Mouse (Mus musculus) myocyte (in vitro differentiated cells): Measurements from ENCODE around the gene Foxr1. TPM values are rescaled to one million over a fixed set of nuclear protein-coding genes. Genes with fewer than 3 reads are reported as not detected.
"Not testable (repeated sequence)": the region's sequence is repeated elsewhere in the genome, so short reads cannot be mapped to it uniquely, and the experiment has no call there.

ENCODE experiments used
- H3K27me3 ChIP-seq: one replicate; pipeline ENCODE4 v1.6.1; 2011; ENCODE audit not compliant: control insufficient read depth, insufficient read depth, insufficient read length
- H3K36me3 ChIP-seq: one replicate; pipeline ENCODE4 v1.6.1; 2011; ENCODE audit not compliant: control insufficient read depth, insufficient read depth
- H3K4me2 ChIP-seq: one replicate; pipeline ENCODE4 v1.6.1; 2011; ENCODE audit warnings: low read depth, control low read depth
- H3K4me3 ChIP-seq: one replicate; pipeline ENCODE4 v1.5.1; 2011; ENCODE audit warnings: mild to moderate bottlenecking, control low read depth, moderate library complexity
- H3K79me2 ChIP-seq: one replicate; pipeline ENCODE4 v1.6.1; 2011; ENCODE audit not compliant: control insufficient read depth, insufficient read depth
- H3ac ChIP-seq: one replicate; pipeline ENCODE4 v1.6.1; 2011; ENCODE audit not compliant: control insufficient read depth, insufficient read length
- CEBPB ChIP-seq: IDR thresholded peaks from 2 replicates; pipeline ENCODE4 v1.6.1; 2011; ENCODE audit warnings: mild to moderate bottlenecking, moderate library complexity; ENCODE audit not compliant: poor library complexity, insufficient read depth, severe bottlenecking
- E2F4 ChIP-seq: IDR thresholded peaks from one replicate; pipeline ENCODE4 v1.6.1; 2011; ENCODE audit warnings: mild to moderate bottlenecking, control low read depth, moderate library complexity; ENCODE audit not compliant: insufficient read depth
- MAX ChIP-seq: IDR thresholded peaks from one replicate; pipeline ENCODE4 v1.6.1; 2011; ENCODE audit warnings: low read depth, mild to moderate bottlenecking, control low read depth
- MYOD1 ChIP-seq, 3 experiments: IDR thresholded peaks; one replicate each; pipeline ENCODE4 v1.6.1; 2011; ENCODE audit warnings: control low read depth in 2 of 3, low read depth in 2 of 3, mild to moderate bottlenecking in 2 of 3, moderate library complexity in 1 of 3; ENCODE audit not compliant: insufficient read length in 2 of 3, control insufficient read depth in 1 of 3
- MYOG ChIP-seq, 3 experiments: IDR thresholded peaks; one replicate each; pipeline ENCODE4 v1.6.1; 2011; ENCODE audit warnings: control low read depth in 2 of 3, low read depth in 2 of 3, mild to moderate bottlenecking in 2 of 3; ENCODE audit not compliant: insufficient read length in 2 of 3, control insufficient read depth in 1 of 3, insufficient read depth in 1 of 3
- POLR2A ChIP-seq: IDR thresholded peaks from one replicate; pipeline ENCODE4 v1.6.1; 2011; ENCODE audit warnings: low read depth, mild to moderate bottlenecking, control low read depth, moderate library complexity; ENCODE audit not compliant: insufficient read length
- POLR2AphosphoS2 ChIP-seq: IDR thresholded peaks from one replicate; pipeline ENCODE4 v1.6.1; 2011; ENCODE audit warnings: low read depth, control low read depth; ENCODE audit not compliant: insufficient read length
- REST ChIP-seq: IDR thresholded peaks from one replicate; pipeline ENCODE4 v1.6.1; 2011; ENCODE audit warnings: mild to moderate bottlenecking, control low read depth, moderate library complexity; ENCODE audit not compliant: insufficient read depth, insufficient read length
- SRF ChIP-seq: IDR thresholded peaks from one replicate; pipeline ENCODE4 v1.6.1; 2011; ENCODE audit warnings: low read depth; ENCODE audit not compliant: control insufficient read depth, insufficient read length
- TCF12 ChIP-seq: IDR thresholded peaks from one replicate; pipeline ENCODE4 v1.6.1; 2011; ENCODE audit warnings: mild to moderate bottlenecking, control low read depth; ENCODE audit not compliant: poor library complexity, insufficient read depth, severe bottlenecking
- TCF3 ChIP-seq: IDR thresholded peaks from one replicate; pipeline ENCODE4 v1.6.1; 2011; ENCODE audit warnings: low read depth, control low read depth; ENCODE audit not compliant: insufficient read length
- USF1 ChIP-seq: IDR thresholded peaks from one replicate; pipeline ENCODE4 v1.6.1; 2011; ENCODE audit warnings: low read depth, mild to moderate bottlenecking, control low read depth, moderate library complexity
- polyA plus RNA-seq: library from polyadenylated mRNA; unstranded; fragments of >200 nt; fragmentation: generic; extraction: Trizol; gene quantifications from one replicate; pipeline ENCODE4 v1.2.1, GENCODE M21; 2012; ENCODE audit warnings: missing spikeins

Foxr1 gene
- polyA plus RNA-seq, 1 experiment = not detected

DNA sequence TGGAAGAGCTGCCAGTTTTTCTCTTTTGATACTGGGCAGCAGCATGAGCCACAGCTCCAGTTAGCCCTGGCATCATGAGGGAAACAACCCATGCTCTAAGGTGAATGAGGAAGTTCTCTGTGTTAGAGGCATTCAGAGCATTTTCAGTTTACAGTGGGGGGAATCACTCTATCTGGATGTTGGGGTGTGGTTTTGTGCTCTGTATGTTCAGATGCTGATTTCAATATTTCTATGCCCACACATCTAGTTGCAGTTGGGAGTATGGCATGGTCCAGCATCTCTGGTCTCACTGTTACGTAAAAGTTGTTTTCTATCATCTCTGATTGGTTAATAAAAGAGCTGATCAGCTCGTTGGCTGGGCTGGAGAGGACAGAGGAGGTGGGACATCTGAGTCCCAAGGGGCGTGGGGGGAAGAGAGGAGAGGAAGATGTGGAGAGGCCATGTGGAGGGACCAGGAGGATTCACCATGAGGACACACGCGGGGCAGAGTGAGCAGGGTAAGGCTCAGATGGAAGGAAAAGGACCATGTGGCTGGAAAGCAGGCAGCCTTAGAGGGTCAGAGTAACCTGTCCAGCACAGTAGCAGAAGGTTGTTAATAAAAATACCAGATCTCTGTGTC lies 20.5 kb downstream of the Foxr1 start:
- TF ChIP-seq E2F4 = no peak
- TF ChIP-seq POLR2A = no peak
- no peak for TF ChIP-seq REST
- TF ChIP-seq SRF = no peak
- no peak for TF ChIP-seq CEBPB
- TF ChIP-seq USF1 = no peak
- no peak overlapping the region for H3K4me2 ChIP-seq
- H3K4me3 ChIP-seq = no peak overlapping the region
- H3K27me3 ChIP-seq = no peaks in the 10 kb centered on the region
- H3K36me3 ChIP-seq = peaks cover 4% of the 10 kb centered on the region
- no peak overlapping the region for H3ac ChIP-seq
- H3K79me2 ChIP-seq = peaks cover 7% of the 10 kb centered on the region

DNA sequence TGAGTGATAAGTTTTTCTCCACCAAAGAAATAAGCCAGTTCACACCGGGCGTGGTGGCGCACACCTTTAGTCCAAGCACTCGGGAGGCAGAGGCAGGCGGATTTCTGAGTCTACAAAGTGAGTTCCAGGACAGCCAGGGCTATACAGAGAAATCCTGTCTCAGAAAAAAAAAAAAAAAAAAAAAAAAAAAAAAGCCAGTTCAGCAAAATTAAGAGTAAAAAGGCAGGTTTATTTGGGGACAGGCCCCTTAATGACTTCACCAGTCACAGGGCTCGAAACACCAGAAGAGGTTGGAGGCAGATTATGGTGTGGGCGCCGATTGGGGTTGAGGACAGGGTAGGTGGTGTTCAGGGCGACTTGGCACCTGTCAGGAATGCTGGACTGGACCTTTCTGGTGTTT lies 21.2 kb downstream of the Foxr1 start:
- H3K4me2 ChIP-seq, H3ac ChIP-seq, H3K79me2 ChIP-seq, H3K36me3 ChIP-seq, H3K27me3 ChIP-seq, H3K4me3 ChIP-seq: not testable (repeated sequence)

DNA sequence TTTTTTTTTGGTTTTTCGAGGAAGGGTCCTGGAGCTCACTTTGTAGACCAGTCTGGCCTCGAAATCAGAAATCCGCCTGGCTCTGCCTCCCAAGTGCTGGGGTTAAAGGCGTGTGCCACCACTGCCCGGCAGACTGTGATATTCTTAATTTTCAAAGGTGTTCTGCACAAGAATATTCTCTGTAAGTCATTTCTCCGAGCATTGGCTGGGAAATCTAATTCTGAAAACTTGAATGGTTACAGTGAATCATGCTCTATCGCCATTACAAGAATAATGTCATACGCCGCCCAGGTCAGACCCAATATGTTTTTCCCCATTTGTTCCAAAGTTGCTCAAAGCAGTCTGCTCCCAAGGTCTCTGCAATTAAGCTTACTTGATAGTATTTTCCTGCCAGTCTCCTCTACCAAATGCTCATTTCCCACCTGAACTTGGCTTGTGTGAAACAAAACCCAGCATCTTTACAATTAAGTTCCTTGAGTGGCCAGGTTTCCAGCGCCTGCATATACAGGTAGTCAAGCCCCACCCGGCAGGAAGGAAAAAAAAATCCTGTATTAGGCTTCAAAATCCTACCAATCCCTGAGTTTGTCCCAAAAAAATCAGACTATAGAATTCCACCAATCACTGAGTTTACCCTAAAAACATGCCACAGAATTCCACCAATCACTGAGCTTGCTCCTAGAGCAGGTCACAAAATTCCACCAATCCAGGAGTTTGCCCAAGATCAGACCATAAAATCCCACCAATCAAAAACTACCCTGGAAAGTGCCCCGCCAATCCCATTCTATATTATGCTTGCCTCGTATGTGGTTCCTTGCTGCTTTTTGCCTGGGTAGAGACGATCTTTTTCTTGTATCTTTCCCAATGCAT lies 22.2 kb downstream of the Foxr1 start, which contains the start of gene Ccdc84:
TSS of gene Ccdc84 (minus strand) at position 51 of the 867 bp plus-strand sequence.
- no peak for TF ChIP-seq SRF
- TF ChIP-seq MYOD1 (IDR thresholded peaks at IDR 0.05; ENCODE audit: control insufficient read depth in 1 of 3, insufficient read length in 2 of 3, low read depth in 2 of 3) = no peak
- TF ChIP-seq POLR2A = no peak
- no peak for TF ChIP-seq TCF12
- no peak for TF ChIP-seq CEBPB
- TF ChIP-seq POLR2AphosphoS2 = no peak
- TF ChIP-seq USF1 = no peak
- Histone ChIP-seq H3K79me2 (peaks cover 7% of the 10 kb centered on the region), H3K27me3 (no peaks in the 10 kb centered on the region), H3K4me3 (peak within 1 kb of the TSS; percentile 83), H3K36me3 (peaks cover 7% of the 10 kb centered on the region), H3K4me2 (peak within 1 kb of the TSS; percentile 89), H3ac (peak within 1 kb of the TSS; percentile 21)

DNA sequence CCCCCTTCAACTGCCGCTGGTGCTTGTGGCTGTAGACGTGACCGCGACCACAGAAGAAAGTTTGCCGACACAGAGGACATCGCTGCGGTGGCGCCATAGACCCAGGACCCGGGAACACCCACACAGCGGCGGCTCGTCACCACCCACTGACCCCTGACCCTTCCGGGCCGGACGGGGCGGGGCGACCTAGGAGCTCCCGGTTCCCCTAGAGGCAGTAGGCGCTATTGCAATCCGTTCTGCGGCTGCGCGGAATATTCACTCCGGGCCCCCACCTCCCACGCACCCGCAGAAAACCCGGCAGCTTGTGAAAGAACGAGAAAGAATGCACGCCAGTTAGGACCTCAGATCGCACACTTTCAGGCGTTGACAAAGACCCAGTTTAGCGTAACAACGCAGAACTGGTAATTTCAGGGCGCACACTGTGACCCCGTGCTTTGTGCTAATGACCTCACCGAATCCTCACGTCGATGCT lies 23.0 kb downstream of the Foxr1 start:
- Histone ChIP-seq H3K79me2 (peaks cover 7% of the 10 kb centered on the region), H3K36me3 (peaks cover 9% of the 10 kb centered on the region), H3ac (peak overlapping the region; percentile 21), H3K27me3 (no peaks in the 10 kb centered on the region), H3K4me3 (peak overlapping the region; percentile 83), H3K4me2 (peak overlapping the region; percentile 89)
- TF ChIP-seq POLR2A = peak; percentile 64
- TF ChIP-seq TCF12 = no peak
- TF ChIP-seq USF1 = no peak
- TF ChIP-seq REST = no peak
- peak; percentile 58 for TF ChIP-seq POLR2AphosphoS2
- TF ChIP-seq MYOG (IDR thresholded peaks at IDR 0.05; ENCODE audit: control insufficient read depth in 1 of 3, insufficient read depth in 1 of 3, insufficient read length in 2 of 3, low read depth in 2 of 3) = no peak

DNA sequence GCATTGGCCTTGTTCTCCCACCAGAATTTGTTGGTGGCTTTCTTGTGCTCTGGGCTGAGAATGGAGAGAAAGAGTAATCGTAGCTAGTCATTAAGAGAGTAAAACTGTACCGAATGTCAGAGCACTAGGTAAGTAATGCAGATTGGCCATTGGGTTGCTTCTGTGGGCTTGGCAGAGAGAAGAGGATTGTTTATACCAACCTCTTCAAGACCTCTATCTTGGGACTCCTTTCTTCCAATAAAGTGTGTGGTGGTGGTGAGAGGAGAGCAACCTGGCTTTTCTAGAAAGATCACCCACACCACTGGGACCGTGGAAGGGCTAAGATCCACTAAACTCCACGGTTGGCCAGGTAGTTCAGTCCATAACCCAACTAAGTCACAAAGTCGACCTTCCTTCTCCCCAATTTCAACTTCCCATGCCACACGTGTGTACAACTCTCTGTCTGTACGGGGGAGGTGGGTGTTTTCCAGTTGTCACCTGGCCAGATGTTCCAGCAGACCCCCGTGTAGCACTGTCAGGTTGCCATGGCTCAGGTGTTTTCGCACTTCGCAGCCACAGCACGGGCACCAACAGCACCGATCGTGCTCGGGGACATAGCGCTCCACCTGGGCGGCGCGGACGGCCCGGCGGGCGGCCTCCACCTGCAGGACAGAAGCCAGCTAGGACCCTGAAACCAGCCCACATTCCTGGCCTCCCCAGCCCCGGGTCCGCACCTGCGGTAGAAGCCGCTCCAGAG lies 23.6 kb downstream of the Foxr1 start:
- Histone ChIP-seq H3K36me3 (peaks cover 14% of the 10 kb centered on the region), H3K79me2 (peaks cover 7% of the 10 kb centered on the region), H3ac (peak overlapping the region; percentile 21), H3K27me3 (no peaks in the 10 kb centered on the region), H3K4me3 (peak overlapping the region; percentile 83), H3K4me2 (peak overlapping the region; percentile 89)
- no peak for TF ChIP-seq MYOD1 (IDR thresholded peaks at IDR 0.05; ENCODE audit: control insufficient read depth in 1 of 3, insufficient read length in 2 of 3, low read depth in 2 of 3)
- no peak for TF ChIP-seq POLR2AphosphoS2
- no peak for TF ChIP-seq E2F4
- TF ChIP-seq TCF3 = no peak
- no peak for TF ChIP-seq MAX
- no peak for TF ChIP-seq REST
- TF ChIP-seq MYOG (IDR thresholded peaks at IDR 0.05; ENCODE audit: control insufficient read depth in 1 of 3, insufficient read depth in 1 of 3, insufficient read length in 2 of 3, low read depth in 2 of 3) = no peak
- no peak for TF ChIP-seq CEBPB
- no peak for TF ChIP-seq USF1
